Mouse (Mus musculus) kidney, postnatal 10 days (tissue): ENCODE data around the gene Dnaaf5.

ENCODE experiments used
- DNase-seq: peaks from one replicate; pipeline ENCODE4 v3.0.0; 2021; ENCODE audit warnings: mixed read lengths

Gene Dnaaf5

DNA sequence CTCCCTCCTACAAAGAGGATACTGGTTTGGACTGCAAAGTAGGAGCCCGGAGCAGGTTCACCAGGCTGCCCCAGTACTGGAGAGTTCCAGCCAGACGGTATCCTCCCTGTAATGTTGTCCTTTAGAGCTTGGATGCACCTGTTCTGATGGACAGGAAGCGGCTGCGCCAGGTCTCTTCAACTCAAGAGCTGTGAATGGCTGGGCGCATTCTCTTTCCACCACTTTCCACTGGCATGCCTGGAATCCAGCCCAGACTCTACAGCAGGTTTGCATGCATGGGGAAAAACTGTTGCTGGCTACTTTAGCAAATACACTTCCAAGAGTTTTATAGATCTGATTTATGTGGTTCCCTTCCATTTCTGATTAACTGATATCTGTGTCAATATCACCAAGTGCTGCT lies 8.7 kb upstream of the Dnaaf5 start:
- DNase-seq, result peak; percentile 50

DNA sequence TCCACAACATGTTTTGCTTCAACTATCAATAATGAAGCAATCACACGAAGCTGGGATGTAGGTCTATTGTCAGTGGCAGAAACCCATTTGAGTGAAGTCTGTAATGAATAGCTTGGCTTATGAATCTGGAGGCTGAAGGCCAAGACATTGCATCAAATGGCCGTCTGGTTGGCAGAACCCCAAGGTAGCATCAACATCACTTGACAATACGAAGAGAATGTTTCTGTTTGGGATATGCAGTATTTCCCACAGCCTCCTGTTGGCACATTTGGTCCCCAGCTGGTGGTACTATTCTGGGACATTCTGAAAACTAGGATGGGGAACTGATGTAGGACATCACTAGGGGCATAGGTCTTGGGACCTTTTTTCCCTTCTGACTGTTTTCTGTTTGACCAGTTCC lies 6.1 kb upstream of the Dnaaf5 start:
- DNase-seq, result no peak

DNA sequence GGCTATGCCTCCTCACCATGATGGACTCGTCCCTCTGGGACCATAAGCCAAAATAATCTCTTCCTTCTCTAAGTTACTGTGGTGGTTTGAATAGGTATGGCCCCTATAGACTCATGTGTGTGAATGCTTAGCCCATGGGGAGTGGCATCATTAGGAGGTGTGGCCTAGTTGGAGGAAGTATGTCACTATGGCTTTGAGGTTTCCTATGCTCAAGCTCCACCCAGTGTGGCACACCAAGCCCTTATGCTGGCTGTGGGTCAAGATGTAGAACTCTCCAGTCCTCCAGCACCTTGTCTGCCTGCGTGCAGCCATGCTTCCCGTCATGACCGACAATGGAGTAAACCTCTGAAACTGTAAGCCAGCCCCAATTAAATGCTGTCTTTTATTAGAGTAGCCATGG lies 4.3 kb upstream of the Dnaaf5 start:
- DNase-seq, result no peak

DNA sequence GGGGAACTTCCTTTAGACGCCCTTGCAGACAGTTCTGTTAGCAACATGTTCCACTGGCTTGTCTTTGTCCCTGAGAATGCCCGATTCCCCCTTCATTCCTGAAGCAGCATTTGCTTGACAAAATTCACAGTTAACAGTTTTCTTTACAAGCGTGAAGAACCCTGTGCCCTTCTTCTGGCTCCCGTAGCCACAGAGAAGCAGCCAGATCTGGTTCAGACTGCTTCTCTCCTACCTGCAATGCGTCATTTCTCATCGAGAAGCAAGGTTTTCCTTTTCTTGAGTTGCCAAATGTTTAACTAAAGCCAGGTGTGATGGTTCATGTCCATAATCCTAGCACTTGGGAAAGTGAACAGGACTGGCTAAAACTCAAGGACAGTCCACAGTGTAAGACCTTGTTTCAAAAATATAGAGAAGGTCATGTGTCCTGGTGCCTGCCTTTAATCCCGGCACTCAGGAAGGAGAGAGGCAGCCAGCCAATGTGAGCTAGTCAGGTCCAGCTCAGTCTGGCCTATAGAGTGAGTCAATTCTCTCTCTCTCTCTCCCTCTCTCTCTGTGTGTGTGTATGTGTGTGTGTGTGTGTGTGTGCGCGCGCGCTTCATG lies 3.4 kb upstream of the Dnaaf5 start:
- DNase-seq, result peak; percentile 53

DNA sequence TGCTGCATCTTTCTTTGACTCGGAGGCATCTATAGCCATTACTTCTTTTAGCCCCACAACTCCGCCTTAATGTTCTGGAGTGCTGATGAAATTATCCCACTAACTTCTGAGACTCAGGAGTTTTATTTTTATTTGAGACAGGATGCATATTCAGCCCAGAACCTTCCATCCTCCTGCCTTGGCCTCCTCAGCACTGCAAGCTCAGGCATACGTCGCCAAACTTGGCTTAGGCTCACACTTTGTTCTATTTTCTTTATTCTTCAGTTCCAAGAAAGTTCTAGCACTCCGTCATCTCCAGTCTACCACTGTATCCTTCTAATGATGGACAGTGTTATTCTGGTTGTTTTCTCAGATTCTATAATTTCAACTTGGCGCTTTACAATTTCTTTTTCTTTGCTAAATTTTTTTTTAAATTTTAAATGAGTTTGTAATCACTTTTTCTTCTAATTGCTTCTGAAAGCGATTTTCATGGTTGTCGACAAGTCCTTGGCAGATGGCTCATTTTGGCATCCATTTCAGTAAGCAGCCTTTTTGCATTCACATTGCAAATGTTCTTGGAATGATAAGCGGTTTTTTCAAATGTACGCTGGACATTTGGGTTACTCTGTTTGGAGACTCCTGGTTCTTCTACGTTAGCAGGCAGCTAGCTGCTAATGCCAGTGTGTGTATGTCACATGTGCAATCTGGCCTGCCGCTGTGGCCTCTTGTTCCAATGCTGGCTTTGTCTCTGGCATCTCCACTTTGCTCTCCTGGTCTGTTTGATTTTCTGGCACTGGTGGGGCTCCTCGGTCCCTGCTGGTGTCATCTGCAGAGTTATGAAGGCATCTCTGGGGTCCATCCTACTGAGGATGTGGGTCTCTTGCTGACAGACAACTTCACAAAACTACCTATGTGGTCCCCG lies 2.6 kb upstream of the Dnaaf5 start:
- no peak for DNase-seq

DNA sequence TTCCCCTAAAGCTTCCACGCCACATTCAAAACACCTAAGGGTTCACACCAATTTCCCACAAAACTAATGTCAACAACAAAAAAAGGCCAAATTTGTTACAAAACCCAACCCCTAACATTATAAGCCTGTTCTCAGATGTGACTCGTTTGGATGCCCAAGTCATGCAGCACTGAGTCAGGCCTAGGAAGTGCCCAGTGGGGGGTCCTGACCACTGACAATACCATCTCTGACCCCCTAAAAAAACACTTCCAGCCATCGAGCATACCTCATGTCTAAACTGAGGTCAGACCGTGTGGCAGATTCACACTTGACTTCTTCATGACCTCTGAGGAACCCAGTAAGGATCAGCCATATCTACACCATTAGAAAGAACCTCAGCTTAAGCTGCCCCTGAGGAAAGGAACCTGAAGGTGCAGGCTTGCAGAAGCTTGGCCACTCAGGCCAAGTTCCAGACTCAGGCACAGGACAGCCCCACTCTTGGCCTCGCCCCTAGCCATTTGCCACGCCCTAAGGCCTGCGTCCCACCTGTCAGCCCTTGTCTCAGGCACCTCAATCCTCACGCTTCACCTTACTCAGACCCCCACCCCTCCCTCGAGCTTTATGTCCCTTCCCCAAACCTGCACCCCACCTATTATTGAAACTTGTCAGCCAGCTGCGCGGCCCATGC lies 884 bp upstream of the Dnaaf5 start:
- DNase-seq, result no peak

DNA sequence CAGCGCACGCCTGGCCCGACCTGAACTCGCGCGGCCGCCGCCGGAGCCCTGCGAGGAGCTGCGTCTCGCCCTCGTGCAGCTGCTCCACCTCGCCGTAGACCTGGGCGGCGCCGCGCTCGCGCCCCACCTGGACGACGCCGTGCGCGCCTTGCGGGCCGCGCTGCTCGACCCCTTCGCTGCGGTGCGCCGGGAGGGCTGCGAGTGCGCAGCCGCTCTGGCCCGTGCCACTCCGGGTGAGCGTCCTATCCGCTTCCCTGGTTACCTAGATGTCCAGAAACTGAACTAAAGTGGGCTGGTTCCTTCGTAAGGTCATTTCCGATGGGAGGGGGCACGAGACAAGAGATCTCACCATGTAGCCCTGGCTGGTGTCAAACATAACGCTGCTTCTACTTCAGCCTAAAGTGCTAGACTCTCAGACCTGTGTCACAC lies 594 bp downstream of the Dnaaf5 start:
- peak; percentile 59 for DNase-seq

DNA sequence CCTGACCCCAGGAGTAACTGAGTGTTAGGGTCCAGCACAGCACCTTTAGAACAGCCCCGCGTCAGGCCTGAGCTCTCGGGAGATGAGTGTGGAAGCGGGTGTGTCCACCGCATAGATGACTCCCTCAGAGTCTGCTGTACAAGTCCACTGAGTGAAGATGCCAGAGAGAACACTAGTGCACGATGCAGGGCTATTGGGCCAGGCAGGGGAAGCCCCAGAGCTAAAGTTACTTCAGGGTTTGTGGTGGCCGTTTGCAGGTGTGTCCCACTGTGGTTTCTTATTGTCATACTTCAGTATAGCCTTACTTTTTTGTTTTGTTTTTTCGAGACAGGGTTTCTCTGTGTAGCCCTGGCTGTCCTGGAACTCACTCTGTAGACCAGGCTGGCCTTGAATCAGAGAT lies 10.9 kb downstream of the Dnaaf5 start:
- DNase-seq, result no peak

DNA sequence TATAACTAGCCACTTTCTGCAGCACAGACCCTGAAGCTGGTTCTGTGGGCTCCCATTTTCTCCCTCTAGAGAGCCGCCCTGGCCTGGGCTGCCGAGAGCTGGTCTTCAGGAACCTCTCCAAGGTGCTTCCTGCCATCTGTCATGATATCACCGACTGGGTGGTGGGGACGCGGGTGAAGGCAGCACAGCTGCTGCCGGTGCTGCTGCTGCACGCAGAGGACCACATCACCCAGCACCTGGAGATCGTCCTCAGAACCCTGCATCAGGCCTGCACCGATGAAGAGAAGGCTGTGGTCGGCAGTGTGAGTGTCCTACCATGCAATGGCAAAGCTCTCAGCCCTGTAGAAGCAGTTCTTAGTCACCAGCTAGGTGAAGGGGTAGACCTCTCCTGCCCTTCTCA lies 11.6 kb downstream of the Dnaaf5 start:
- no peak for DNase-seq

DNA sequence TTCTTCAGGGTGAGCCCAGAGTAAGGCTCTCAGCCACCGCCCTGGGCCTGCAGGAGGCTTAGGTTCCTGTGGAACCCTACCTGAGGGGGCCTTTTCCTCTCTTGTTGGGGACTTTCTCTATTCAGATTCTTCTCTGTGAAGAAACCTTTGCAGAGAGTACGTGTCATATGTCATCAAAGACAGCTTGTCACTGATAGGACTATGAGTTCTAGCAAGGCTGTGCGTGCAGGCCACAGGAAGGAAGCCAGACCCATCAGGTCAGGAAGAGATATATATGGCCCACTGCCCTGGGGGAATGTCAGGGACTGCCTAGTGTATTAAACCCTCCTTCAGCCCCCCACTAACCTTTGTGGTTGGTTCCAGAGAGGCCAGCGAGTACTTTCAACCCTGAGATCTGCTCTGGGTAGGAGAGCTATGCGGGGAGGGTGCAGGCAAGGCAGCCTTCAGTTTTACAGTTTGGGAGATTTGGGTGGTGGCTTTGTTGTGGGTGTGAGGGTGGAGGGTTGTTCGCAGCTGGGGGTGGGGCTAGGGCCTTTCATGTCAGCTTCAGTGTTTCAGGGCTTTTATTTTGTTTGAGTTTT lies 16.8 kb downstream of the Dnaaf5 start:
- DNase-seq, result no peak

DNA sequence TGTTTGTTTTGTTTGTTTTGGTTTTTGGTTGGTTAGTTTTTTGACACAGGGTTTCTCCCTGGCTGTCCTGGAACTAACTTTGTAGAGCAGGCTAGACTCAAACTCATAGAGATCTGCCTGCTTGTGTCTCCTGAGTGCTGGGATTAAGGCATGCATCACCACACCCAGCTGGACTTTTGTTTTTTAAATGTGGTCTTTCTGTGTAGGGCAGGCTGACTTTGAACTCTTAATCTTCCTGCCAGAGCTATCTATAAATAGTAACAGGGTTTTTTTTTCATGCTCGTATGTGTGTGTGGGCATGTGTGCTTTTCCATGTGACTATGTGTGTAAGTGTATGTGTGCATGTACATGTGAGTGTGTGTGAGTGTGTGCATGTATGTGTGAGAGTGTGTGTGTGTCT lies 17.5 kb downstream of the Dnaaf5 start:
- DNase-seq, result no peak

DNA sequence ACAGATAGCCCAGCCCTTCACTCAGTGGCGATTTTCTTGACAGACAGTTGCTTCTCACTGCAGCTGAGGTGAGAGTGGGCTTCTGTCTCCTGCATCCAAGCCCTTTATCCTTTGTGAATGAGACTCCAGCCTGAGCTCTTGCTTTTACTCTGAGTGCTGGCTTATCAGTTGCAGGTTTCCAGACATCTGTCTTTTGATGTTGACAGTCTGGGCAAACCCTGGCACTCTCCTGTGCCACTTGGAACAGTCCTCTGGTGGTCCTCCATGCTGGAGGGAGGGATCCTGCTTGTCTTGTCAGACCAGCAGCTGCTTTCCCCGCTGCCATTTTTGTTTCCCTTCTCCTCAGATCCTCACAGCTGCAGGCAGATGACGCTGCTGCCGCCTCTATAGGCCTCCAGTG lies 21.9 kb downstream of the Dnaaf5 start:
- no peak for DNase-seq

DNA sequence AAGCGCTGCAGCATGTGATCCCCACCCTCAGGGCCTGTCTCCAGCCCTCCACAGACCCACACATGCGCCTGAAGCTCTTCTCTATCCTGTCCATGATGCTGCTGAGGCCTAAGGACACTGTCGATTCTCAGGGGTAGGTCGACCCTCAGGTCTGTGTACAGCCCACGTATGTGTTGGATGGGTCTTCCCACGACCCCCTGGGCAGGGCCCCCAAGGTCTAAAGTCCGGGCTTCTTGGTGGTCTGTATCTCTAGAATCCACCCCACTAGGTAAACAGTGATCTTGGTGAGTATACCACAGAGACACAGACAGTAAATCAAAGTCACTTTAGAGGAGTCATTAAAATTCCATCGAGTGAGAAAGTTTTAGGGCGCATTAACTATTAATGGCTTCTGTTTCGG lies 24.1 kb downstream of the Dnaaf5 start:
- peak; percentile 35 for DNase-seq

DNA sequence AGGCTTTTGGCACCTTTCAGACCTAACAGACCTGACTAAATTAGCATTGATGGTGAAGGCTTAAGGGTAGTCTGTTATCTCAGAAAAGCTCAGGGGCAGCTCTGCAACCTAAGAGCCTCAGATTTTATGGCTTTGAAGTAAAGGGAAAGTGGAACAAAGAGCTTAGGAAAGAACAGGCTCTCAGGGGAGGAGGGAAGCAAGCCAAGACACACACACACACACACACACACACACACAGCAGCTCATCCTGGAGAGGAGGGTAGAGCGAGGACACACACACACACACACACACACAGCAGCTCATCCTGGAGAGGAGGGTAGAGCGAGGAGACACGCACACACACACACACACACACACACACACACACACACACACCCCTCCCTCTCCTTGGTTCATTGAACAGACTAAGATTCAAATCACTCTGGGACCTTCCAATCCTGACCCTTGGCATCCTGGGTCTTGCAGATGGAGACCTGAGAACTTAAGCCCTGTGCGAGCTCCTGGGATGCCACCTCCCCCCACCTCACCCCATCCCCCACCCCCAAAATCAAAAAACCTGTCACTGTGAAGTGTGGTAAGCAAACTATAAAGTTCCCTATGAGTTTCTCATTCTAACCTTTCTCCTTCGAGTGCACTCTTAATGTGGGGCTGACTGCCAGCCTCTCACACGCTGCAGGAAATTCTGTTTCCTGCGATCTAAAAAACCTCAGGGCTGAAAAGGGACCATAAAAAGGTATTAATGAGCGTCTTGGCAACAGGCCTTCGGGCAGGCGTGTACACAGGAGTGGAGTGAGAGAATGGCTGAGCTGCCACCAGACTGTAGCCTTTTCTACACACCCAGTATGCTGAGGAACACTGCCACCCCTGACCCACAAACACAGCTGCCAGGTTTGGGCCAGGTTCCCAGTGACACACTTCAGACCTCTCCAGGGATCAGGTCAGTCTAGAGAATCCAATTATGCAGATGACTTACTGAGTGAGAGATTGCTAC lies 24.8 kb downstream of the Dnaaf5 start:
- peak; percentile 76 for DNase-seq

DNA sequence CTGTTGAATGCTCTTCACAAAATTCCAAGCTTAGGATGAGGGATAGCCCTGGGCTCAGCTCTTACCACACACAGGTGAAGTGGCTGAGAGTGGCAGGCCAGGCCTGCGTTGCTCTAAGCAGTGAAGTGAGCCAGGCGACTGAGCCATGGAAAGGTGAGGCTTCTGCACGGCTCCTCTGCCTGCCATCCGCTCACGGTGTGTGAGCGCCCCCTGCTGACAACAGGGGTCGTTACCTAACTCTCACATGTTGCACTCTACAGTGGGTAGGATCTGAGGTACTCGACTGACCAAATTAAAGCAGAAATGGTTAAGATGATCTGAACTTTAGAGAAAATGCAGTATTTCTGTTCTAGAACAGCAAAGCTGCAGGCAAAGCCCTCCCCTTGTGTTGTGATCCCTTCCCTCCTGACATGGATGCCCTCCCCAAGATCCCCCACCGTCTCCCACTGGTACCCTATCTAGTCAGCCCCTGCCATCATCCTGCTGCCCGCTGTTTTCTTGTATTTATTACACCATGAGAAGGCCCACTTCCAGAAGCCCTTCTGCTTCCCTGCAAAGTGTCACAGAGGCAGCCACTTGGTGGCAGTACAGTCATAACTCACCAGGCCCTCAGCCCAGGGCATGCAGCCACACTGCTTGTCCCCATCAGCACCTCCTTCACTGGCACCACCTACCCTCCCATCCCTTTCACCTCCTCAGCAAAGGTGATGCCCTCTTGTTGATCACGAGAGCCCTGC lies 29.0 kb downstream of the Dnaaf5 start:
- DNase-seq, result peak; percentile 91

DNA sequence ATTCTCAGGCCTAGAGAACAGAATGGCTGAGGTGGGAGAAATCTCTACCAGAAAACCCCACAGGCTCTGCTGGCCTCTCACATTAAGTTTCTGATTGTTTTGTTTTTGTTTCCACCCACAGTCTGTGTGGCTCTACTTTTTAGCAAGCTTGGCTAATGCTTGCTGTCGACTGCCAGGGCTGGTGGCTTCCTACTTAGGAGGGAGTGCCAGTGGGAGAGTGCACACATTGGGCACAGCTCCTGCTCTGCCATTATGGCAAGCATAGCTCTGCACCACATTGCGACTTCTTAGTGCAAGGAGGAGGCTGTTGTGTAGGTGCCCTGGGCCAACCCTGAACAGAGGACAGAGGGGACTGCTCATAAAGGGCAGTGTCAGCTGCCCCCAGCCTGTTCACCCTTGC lies 33.1 kb downstream of the Dnaaf5 start:
- DNase-seq, result no peak

DNA sequence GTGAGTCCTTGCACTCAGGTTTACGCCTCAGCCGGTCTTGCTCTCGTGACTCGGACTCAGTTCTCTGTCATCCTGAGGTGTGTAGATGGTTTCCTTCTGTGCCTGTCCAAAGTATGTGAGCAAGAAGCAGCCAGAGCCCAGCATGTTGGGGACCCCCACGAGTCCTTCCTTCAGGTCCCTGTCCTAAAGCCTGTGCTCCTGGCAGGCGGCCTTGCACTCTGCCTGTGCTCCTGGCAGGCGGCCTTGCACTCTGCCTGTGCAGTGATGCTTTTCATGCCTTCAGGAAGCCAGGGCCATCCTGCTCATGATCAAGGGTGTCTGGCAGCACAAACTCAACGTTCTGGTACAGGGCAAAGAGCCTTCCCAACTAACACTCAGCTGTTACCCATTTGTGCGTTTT lies 33.6 kb downstream of the Dnaaf5 start:
- no peak for DNase-seq

DNA sequence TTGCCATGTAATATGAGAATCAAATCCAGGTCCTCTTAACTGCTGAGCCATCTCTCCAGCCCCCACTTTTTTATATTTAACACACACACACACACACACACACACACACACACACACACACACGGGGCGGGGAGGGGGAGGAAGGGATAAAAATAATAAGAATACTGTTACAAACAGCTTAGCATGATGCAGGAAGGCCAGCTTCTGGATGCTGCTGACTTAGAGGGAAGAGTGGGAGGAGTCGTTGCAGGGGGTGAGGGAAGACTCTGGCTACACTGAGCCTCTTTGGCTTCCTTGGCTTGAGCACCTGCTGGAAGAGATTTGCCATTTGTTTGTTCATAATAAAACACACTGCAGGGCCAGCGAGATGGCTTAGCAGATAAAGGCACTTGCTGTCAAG lies 34.9 kb downstream of the Dnaaf5 start:
- no peak for DNase-seq

DNA sequence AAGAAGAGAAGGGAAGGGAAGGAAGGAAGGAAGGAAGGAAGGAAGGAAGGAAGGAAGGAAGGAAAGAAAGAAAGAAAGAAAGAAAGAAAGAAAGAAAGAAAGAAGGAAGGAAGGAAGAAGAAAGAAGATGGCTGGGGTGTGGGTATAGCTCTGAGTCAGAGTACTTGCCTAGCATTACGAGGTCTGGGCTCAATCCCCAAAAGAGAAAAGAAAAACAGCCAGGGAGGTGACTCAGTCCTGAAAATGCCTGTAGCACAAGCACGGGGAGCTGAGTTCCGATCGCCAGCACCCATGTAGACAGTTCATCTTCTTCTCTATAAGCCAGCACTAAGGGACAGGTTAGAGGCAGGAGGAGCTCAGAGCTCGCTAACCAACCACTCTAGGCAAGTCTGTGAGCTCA lies 39.7 kb downstream of the Dnaaf5 start:
- DNase-seq, result no peak

DNA sequence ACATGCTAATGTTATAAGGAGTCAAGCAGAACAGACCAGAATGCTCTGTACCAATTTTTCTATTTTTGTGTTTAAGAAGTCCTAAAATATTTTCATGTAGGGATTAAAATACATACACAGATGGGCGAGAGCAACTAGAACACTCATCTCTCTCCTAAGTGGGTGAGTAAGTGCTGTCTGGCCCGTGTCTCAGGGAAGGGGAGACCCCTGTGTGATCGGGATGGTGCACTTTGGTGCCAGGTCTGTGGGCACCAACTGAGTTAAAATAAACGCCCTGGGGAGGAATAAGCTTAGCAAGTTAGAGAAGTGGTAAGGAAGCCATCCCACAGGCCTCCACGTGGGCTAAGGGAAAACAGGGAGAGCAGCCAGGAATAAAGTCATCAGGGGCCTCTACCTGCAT lies 40.9 kb downstream of the Dnaaf5 start:
- no peak for DNase-seq

DNA sequence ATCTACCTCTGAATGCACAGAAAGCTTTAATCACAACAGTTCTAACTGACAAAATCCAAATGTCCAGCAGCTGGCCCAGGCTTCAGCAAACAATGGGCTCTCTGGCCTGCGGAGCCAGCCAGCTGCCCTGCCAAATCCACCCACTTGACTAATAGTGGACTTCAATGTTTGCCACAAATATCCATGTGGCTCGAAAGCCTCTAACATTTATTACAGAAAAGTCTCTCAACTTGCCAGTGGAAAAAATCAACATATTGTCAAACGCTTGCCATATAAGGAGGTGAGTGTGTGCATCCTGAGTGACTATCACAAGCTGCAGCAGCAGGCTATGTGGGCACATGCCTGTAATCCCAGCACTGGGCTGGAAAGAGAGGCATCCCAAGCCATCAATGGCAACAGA lies 48.8 kb downstream of the Dnaaf5 start:
- DNase-seq, result no peak

DNA sequence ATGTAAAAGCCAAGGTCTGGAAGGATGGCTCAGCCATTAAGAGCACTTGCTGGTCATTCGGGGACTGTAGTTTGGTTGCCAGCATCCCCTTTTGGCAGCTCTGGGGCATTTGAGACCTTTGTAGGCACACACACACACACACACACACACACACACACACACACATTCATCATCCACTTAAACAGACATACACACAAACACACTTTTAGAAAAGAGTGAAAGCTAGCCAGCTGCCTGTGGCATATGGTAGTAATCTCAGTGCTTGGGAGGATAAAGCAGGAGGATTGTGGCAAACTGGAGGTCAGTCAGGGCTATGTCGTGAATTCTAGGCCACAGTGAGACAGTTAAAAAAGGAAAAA lies 49.6 kb downstream of the Dnaaf5 start:
- no peak for DNase-seq
